Mouse (Mus musculus): ENCODE measurements around the gene Smim26. TPM values are rescaled to one million over a fixed set of nuclear protein-coding genes. Genes with fewer than 3 reads are reported as not detected.

The Smim26 gene
- polyA plus RNA-seq (2015; fragmentation: Nextera tagmentation; extraction: Ambion mirVana) = 50.9 and 53.7 TPM in 2 replicates

DNA sequence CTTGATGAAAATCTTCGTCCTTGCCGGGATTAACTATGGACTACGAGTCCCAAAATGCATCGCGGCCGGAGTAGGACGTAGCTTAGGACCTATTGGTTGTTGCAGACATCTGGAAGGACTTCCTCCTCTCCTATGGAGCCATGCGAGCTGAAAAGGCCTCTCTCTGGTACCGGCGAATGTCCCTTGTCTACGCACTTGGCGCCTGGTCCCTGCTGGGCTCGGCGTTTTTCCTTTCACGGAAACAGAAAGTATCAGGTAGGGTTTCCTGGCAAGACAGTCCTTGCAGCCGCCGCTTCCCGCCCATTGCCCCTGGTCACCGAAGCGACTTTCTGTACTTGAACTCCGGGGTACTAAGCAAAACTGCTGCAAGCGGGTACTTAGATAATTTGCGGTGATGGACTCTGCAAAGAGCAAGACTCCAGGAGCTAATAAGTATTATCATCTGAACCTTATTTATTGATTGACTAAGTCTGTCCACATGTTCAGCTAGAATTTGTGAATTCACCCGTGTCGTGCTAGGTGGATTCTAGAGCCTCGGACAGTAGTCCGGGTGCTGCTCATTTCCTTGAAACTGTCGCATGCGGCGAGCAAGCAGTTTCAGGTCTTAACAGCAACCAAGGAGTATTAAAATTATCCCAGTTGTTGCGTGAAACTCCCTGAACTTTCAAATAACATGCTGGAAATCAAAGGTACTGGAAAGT lies at the start of gene Smim26:
Smim26 (plus strand) TSS at position 104 of the 701 bp plus-strand sequence.
- H3K4me2 ChIP-seq (ENCODE audit: low read length) = peak within 1 kb of the TSS; percentile 83
- ATAC-seq = peak; percentile 99
- H3K27ac ChIP-seq (ENCODE audit: low read length) = peak within 1 kb of the TSS; percentile 44; the same call in 1 of the 2 replicates
- H3K4me1 ChIP-seq (replicated peaks; ENCODE audit: control insufficient read depth, insufficient read depth, low read length) = peaks cover 7% of the 10 kb centered on the region
- H3K4me3 ChIP-seq (replicated peaks; ENCODE audit: low read length) = peak within 1 kb of the TSS; percentile 80
- 1% methylated on average over 31 of the region's 31 CpGs for WGBS
- H3K9me3 ChIP-seq (ENCODE audit: control insufficient read depth, low read length) = no peaks in the 10 kb centered on the region
- no peaks in the 10 kb centered on the region for H3K27me3 ChIP-seq (replicated peaks; ENCODE audit: control insufficient read depth, insufficient read depth, low read length)
- H3K9ac ChIP-seq (replicated peaks; ENCODE audit: low read depth, low read length) = peak within 1 kb of the TSS; percentile 72
- no peaks in the 10 kb centered on the region for H3K36me3 ChIP-seq (ENCODE audit: control insufficient read depth, insufficient read depth)

DNA sequence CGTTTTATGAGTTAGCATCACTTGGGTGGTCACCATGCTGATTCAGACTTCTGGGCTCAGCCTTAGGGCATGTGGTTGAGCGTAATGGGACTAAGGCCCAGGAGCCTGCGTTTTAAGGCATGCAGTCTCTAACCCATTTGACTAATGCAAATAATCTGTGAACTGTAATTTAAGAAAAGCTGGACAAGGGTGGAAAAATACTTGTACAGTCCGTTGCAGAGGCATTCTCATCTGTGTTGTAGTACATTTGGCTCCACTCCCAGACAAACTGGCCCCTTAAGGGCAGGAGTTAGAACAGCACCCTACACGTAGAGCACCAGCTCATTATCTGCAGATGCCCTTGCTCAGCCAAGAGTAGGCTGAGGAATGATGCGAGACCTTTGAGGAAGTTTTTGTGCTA lies 49.2 kb upstream of the Smim26 start:
- no peak for ATAC-seq
- no peaks in the 10 kb centered on the region for H3K9me3 ChIP-seq (ENCODE audit: control insufficient read depth, low read length)
- WGBS = 80% methylated on average over 6 of the region's 6 CpGs
- H3K4me1 ChIP-seq (replicated peaks; ENCODE audit: control insufficient read depth, insufficient read depth, low read length) = 0 out of 2 replicates have a peak, but pooled peaks cover 3% of the 10 kb centered on the region
- H3K36me3 ChIP-seq (ENCODE audit: control insufficient read depth, insufficient read depth) = peaks cover 22% of the 10 kb centered on the region
- H3K4me2 ChIP-seq (ENCODE audit: low read length) = no peak overlapping the region
- H3K4me3 ChIP-seq (replicated peaks; ENCODE audit: low read length) = no peak overlapping the region
- no peak overlapping the region for H3K9ac ChIP-seq (replicated peaks; ENCODE audit: low read depth, low read length)
- H3K27ac ChIP-seq (ENCODE audit: low read length) = no peak overlapping the region
- H3K27me3 ChIP-seq (replicated peaks; ENCODE audit: control insufficient read depth, insufficient read depth, low read length) = no peaks in the 10 kb centered on the region

- Histone ChIP-seq H3K27ac (ENCODE audit: low read length) (no peak overlapping the region), H3K27me3 (replicated peaks; ENCODE audit: control insufficient read depth, insufficient read depth, low read length) (no peaks in the 10 kb centered on the region), H3K9ac (replicated peaks; ENCODE audit: low read depth, low read length) (no peak overlapping the region), H3K4me3 (replicated peaks; ENCODE audit: low read length) (no peak overlapping the region), H3K4me2 (ENCODE audit: low read length) (no peak overlapping the region), H3K9me3 (ENCODE audit: control insufficient read depth, low read length) (no peaks in the 10 kb centered on the region), H3K36me3 (ENCODE audit: control insufficient read depth, insufficient read depth) (peaks cover 19% of the 10 kb centered on the region), H3K4me1 (replicated peaks; ENCODE audit: control insufficient read depth, insufficient read depth, low read length) (peaks cover 6% of the 10 kb centered on the region)
- no peak for ATAC-seq
- WGBS = 85% methylated on average over 2 of the region's 2 CpGs
Observed at GRCm38 (mm10) chr2:144545061-144545460, 48.8 kb upstream of the Smim26 start.

- H3K36me3 ChIP-seq (ENCODE audit: control insufficient read depth, insufficient read depth) = peaks cover 18% of the 10 kb centered on the region
- WGBS = 68% methylated on average over 1 of the region's 1 CpGs
Observed at GRCm38 (mm10) chr2:144545481-144545880, 48.4 kb upstream of the Smim26 start.

GRCm38 (mm10) chr2:144547559-144547958 lies 46.3 kb upstream of the Smim26 start:
- Histone ChIP-seq H3K4me3 (replicated peaks; ENCODE audit: low read length) (no peak overlapping the region), H3K27me3 (replicated peaks; ENCODE audit: control insufficient read depth, insufficient read depth, low read length) (no peaks in the 10 kb centered on the region), H3K4me2 (ENCODE audit: low read length) (no peak overlapping the region), H3K27ac (ENCODE audit: low read length) (no peak overlapping the region), H3K9me3 (ENCODE audit: control insufficient read depth, low read length) (no peaks in the 10 kb centered on the region), H3K36me3 (ENCODE audit: control insufficient read depth, insufficient read depth) (peaks cover 12% of the 10 kb centered on the region), H3K4me1 (replicated peaks; ENCODE audit: control insufficient read depth, insufficient read depth, low read length) (peaks cover 7% of the 10 kb centered on the region), H3K9ac (replicated peaks; ENCODE audit: low read depth, low read length) (no peak overlapping the region)
- 76% methylated on average over 4 of the region's 4 CpGs for WGBS
- no peak for ATAC-seq

More at GRCm38 (mm10) chr2:144545481-144545880, 48.4 kb upstream of the Smim26 start:
- H3K27me3 ChIP-seq (replicated peaks; ENCODE audit: control insufficient read depth, insufficient read depth, low read length) = no peaks in the 10 kb centered on the region
- H3K4me3 ChIP-seq (replicated peaks; ENCODE audit: low read length) = no peak overlapping the region
- H3K4me2 ChIP-seq (ENCODE audit: low read length) = no peak overlapping the region
- H3K9ac ChIP-seq (replicated peaks; ENCODE audit: low read depth, low read length) = no peak overlapping the region
- H3K27ac ChIP-seq (ENCODE audit: low read length) = no peak overlapping the region
- H3K9me3 ChIP-seq (ENCODE audit: control insufficient read depth, low read length) = no peaks in the 10 kb centered on the region
- peaks cover 7% of the 10 kb centered on the region for H3K4me1 ChIP-seq (replicated peaks; ENCODE audit: control insufficient read depth, insufficient read depth, low read length)
- ATAC-seq = no peak

GRCm38 (mm10) chr2:144550529-144550928 lies 43.3 kb upstream of the Smim26 start, which contains the start of gene Rbbp9:
Gene Rbbp9 (minus strand): TSS chr2:144550869.
- WGBS = under 1% methylated on average over 17 of the region's 17 CpGs
- Histone ChIP-seq H3K4me2 (ENCODE audit: low read length) (peak within 1 kb of the TSS; percentile 50), H3K27ac (ENCODE audit: low read length) (peak within 1 kb of the TSS; percentile 60), H3K36me3 (ENCODE audit: control insufficient read depth, insufficient read depth) (no peaks in the 10 kb centered on the region; the same call in 1 of the 2 replicates), H3K9ac (replicated peaks; ENCODE audit: low read depth, low read length) (peak within 1 kb of the TSS; percentile 85), H3K4me3 (replicated peaks; ENCODE audit: low read length) (peak within 1 kb of the TSS; percentile 82), H3K27me3 (replicated peaks; ENCODE audit: control insufficient read depth, insufficient read depth, low read length) (no peaks in the 10 kb centered on the region), H3K4me1 (replicated peaks; ENCODE audit: control insufficient read depth, insufficient read depth, low read length) (peaks cover 11% of the 10 kb centered on the region), H3K9me3 (ENCODE audit: control insufficient read depth, low read length) (no peaks in the 10 kb centered on the region)
- peak; percentile 98 for ATAC-seq

GRCm38 (mm10) chr2:144553905-144554304 lies 39.9 kb upstream of the Smim26 start:
- Histone ChIP-seq H3K27ac (ENCODE audit: low read length) (no peak overlapping the region), H3K4me2 (ENCODE audit: low read length) (no peak overlapping the region), H3K36me3 (ENCODE audit: control insufficient read depth, insufficient read depth) (no peaks in the 10 kb centered on the region), H3K4me3 (replicated peaks; ENCODE audit: low read length) (no peak overlapping the region), H3K9me3 (ENCODE audit: control insufficient read depth, low read length) (no peaks in the 10 kb centered on the region), H3K4me1 (replicated peaks; ENCODE audit: control insufficient read depth, insufficient read depth, low read length) (peaks cover 18% of the 10 kb centered on the region), H3K9ac (replicated peaks; ENCODE audit: low read depth, low read length) (no peak overlapping the region), H3K27me3 (replicated peaks; ENCODE audit: control insufficient read depth, insufficient read depth, low read length) (no peaks in the 10 kb centered on the region)
- ATAC-seq = no peak
- 98% methylated on average over 3 of the region's 3 CpGs for WGBS

- H3K27ac ChIP-seq (ENCODE audit: low read length) = peak overlapping the region; percentile 80
- no peak for ATAC-seq
- peak overlapping the region; percentile 55 for H3K9ac ChIP-seq (replicated peaks; ENCODE audit: low read depth, low read length)
- peaks cover 11% of the 10 kb centered on the region for H3K4me1 ChIP-seq (replicated peaks; ENCODE audit: control insufficient read depth, insufficient read depth, low read length)
- no peaks in the 10 kb centered on the region for H3K27me3 ChIP-seq (replicated peaks; ENCODE audit: control insufficient read depth, insufficient read depth, low read length)
- peaks cover 3% of the 10 kb centered on the region; the same call in 1 of the 2 replicates for H3K36me3 ChIP-seq (ENCODE audit: control insufficient read depth, insufficient read depth)
- H3K9me3 ChIP-seq (ENCODE audit: control insufficient read depth, low read length) = no peaks in the 10 kb centered on the region
- H3K4me3 ChIP-seq (replicated peaks; ENCODE audit: low read length) = peak overlapping the region; percentile 84
- peak overlapping the region; percentile 72 for H3K4me2 ChIP-seq (ENCODE audit: low read length)
- WGBS = 1% methylated on average over 14 of the region's 14 CpGs
Observed at GRCm38 (mm10) chr2:144555286-144555819, 38.5 kb upstream of the Smim26 start.

DNA sequence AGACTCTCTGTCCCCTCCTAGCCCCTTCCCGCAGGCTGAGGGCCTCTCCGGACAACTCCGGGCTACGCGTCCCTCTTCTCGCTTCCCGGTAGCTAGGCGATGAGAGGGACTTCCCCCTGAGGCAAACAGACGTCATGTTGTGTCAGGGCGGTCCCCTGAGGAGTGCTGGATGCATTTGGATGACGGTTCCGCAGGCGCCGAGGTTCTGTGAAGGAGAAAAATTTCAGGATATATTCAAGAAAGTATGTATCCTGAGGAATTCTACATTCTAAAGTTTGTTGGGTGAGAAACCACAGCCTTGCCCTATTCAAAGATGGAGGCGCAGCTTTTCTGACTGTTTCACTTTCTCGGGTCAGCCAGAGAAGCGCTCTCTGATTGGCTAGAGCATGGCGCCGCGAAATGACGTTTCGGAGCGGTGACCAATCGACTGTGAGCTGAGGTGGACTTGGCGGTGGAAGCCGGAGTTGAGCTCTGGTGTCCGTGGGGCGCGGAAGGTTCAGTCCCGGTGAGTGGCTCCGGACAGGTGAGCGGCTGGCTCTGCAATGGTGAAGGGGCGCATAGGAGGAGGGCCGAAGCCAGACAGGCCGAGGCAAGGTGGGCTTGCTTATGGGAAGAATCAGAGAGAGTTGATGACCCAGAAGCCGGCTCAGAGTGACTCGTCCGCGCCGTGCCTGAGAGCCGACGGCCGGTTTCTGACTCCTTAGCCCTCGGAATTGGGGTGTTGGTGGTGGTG lies 37.9 kb upstream of the Smim26 start, which contains the start of gene Sec23b:
Sec23b (plus strand) TSS at position 410 of the 733 bp plus-strand sequence.
- Histone ChIP-seq H3K4me1 (replicated peaks; ENCODE audit: control insufficient read depth, insufficient read depth, low read length) (peaks cover 11% of the 10 kb centered on the region), H3K4me2 (ENCODE audit: low read length) (peak within 1 kb of the TSS; percentile 72), H3K4me3 (replicated peaks; ENCODE audit: low read length) (peak within 1 kb of the TSS; percentile 84), H3K36me3 (ENCODE audit: control insufficient read depth, insufficient read depth) (peaks cover 3% of the 10 kb centered on the region; the same call in 1 of the 2 replicates), H3K9ac (replicated peaks; ENCODE audit: low read depth, low read length) (peak within 1 kb of the TSS; percentile 73), H3K27ac (ENCODE audit: low read length) (peak within 1 kb of the TSS; percentile 80), H3K27me3 (replicated peaks; ENCODE audit: control insufficient read depth, insufficient read depth, low read length) (no peaks in the 10 kb centered on the region), H3K9me3 (ENCODE audit: control insufficient read depth, low read length) (no peaks in the 10 kb centered on the region)
- peak; percentile 98 for ATAC-seq
- under 1% methylated on average over 44 of the region's 44 CpGs for WGBS

Measured in forebrain, embryonic 16.5 days (tissue).